Mouse (Mus musculus): Measurements from ENCODE around the gene Cyp4f15.

DNA sequence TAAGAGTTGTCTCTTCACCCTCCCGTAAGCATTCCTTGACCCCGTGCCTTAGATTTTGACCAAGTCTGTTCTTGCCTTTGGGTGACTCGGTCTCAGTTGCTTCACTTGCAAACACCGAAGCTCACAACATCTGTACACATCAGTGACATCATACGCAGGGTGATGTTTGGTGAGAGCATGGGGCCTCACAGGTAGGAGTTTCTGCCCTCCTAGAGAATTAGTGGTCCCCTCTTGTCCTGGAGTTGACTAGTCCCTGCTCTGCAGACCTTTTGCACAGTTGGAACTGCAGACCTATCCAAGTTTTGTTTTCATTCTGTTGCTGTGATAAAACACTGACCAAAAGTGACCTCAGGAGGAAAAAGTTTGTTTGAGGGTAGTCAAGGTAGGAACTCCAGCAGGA lies 1.3 kb downstream of the Cyp4f15 start:
- no peak for TF ChIP-seq POLR2A (IDR thresholded peaks at IDR 0.05; ENCODE audit: low read depth, low read length)
- TF ChIP-seq CTCF (IDR thresholded peaks at IDR 0.05; ENCODE audit: extremely low read depth, insufficient read depth, insufficient read length, insufficient replicate concordance), result no peak

All from spleen, adult 2 months (tissue).